Mouse (Mus musculus) thymus, adult 2 months (tissue): Measurements from ENCODE around the gene Scin.

Experiments used
- CTCF ChIP-seq: fragments of 200-500 bp; IDR thresholded peaks from 2 replicates; pipeline ENCODE4 v1.5.1; 2012; ENCODE audit warnings: mild to moderate bottlenecking, control low read depth, low read length, moderate library complexity, borderline replicate concordance; ENCODE audit not compliant: control insufficient read depth, poor library complexity, insufficient read depth; ENCODE audit errors: extremely low read depth
- POLR2A ChIP-seq: fragments of 200-500 bp; IDR thresholded peaks from 2 replicates; pipeline ENCODE4 v1.6.1; 2012; ENCODE audit warnings: mild to moderate bottlenecking, low read length, control low read depth, moderate library complexity; ENCODE audit not compliant: control insufficient read depth, poor library complexity, insufficient read depth; ENCODE audit errors: extremely low read depth

GRCm38 (mm10) chr12:40171637-40172036, 37.6 kb upstream of the Scin start:
- no peak for TF ChIP-seq POLR2A
- no peak for TF ChIP-seq CTCF
